Mouse (Mus musculus) heart, adult 8-10 months (tissue): ENCODE results near the gene Gm17268. TPM values are rescaled to one million over a fixed set of nuclear protein-coding genes. Genes with fewer than 3 reads are reported as not detected.

Experiments
- DNase-seq: peaks from one replicate; pipeline ENCODE4 v3.0.0; 2022; ENCODE audit warnings: low spot score
- total RNA-seq, 4 experiments: library from RNA; stranded (reverse); gene quantifications; 2 replicates each; pipeline ENCODE4 v1.2.4; 2022

The Gm17268 gene
- total RNA-seq, 4 experiments from 2014 or later: not detected

DNA sequence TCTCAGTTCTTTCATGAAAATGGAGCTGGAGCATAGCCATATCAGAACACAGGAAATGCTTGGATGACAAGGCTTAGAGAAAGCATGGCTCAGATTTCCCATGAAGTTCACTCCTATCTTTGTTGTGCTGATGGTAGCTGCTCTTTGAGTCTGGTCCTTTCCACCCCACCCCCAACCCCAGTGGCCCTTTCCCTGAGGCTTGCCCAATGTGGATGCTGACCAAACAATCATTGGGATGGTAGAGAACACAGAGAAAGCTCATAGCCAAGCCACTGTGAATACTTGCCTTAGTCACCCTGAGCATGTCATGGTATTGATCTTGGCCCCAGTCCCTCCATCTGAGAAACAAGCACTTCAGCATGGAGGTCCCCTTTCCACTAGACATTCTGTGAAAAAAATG lies 6.2 kb downstream of the Gm17268 start:
- no peak for DNase-seq

DNA sequence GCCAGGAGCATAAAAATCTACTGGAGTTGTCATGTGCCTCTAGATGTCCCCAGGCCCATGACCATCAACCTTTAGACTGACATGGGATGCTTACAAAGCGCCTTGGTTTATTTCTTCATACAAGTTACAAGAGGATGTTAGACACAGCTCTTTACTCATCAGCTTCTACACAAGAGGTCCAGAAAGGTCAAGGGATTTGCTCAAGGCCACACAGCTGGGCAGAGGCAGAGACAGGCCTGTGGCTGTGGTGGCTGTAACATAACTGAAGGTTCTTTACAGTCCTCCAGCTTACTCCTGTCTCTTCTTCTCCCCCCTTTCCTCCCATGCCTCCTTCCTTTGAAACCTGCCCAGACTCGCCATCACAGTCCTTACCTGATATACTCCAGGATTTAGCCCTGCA lies 8.2 kb downstream of the Gm17268 start:
- no peak for DNase-seq

DNA sequence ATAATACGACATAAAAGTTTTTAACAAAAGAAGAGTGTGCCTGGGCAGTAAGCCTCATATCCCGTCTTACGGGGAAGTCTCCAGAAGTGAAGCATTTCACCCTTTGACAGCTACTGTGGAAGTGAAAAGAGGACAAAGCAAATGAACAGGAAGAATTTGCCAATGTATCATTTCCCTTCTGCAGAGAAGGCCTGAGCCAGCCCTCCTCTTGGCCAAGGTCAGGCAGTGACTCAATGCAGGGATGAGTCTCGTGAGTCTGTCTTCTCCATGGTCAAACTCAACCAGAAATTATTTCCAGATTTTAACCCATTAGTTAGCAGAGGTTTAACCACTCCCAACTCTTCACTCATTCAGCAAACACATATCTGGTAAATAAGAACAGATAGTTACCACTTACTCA lies 14.6 kb downstream of the Gm17268 start:
- no peak for DNase-seq

DNA sequence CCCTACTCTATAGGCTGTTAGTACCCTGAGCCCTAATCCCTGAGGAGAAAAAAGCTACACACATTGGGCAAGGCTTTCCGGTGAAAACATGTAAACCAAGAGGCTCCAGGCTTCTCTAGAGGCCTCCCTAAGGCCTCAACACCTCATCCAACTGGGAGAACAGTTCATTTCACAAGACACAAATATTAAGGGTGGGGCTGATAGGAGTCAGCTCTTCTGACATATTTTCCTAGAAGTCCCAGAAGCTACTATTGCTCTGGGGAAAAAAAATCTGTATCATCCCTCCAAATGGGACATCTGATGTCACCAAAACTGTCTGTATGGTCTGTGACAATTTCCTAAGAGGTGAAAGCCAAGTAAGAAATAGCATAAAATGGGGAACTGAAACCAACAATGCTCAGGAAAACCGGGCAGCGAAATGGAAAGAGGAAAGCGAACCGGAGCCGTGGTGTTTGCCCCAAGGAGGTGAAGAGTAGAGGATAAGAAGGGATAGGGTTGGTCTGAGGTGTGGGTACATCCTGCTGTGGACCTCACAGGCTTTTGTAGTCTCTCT lies 15.8 kb downstream of the Gm17268 start:
- DNase-seq: no peak

DNA sequence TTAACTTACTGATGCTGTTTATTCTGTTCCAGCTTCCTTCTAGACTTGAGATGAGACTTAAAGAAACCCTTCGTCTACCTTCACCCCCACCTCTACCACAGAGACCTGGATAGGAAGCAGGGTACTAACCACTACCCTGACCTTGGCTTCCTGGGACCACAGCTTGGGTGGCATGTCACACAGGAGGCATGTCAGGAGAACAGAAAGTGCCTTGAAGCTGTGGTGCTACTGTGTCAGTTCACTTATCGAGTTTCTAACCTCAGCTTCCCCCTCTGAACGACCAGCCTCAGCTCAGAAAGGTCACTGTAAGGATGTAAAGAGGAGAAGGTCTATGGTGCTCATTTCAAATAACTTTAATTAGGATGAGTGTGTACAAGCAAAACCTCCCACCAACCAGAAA lies 17.0 kb downstream of the Gm17268 start:
- no peak for DNase-seq

DNA sequence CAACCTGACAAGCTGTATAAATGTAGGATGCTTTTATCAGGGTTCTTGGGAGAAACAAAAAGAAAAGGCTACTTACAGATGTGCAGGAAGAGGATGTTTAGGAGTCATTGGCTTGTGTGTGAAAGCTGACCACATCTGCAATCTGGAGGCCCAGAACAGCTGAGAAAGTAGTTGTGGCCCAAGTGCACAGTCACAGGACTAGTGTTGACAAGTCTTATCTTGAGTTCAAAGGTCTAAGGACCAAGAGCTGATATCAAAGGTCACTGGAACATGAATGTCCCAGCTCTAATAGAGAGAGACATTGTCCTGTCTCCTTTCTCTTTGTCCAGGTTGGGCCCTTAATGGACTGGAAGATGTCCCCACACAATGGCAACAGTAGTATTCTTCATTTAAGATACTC lies 18.6 kb downstream of the Gm17268 start:
- DNase-seq: no peak

DNA sequence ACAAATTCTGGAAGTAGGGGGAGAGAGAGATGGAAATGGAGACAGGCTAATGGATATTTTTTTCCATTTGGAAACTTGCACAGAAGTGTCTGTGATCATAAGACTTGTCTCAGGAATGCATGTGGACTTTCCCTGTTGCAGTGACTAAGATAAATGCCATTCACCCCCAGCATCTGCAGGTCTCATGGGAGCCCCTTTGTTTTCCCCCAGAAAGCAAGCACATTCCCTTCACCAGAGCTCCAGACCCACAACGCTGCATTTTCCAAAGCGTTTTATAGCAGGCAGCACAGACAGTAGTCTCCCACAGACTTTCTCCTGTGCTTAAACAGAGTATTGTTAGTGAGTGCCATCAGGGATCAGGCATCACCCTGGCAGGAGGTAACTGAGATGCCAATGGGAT lies 19.0 kb downstream of the Gm17268 start:
- DNase-seq: no peak

DNA sequence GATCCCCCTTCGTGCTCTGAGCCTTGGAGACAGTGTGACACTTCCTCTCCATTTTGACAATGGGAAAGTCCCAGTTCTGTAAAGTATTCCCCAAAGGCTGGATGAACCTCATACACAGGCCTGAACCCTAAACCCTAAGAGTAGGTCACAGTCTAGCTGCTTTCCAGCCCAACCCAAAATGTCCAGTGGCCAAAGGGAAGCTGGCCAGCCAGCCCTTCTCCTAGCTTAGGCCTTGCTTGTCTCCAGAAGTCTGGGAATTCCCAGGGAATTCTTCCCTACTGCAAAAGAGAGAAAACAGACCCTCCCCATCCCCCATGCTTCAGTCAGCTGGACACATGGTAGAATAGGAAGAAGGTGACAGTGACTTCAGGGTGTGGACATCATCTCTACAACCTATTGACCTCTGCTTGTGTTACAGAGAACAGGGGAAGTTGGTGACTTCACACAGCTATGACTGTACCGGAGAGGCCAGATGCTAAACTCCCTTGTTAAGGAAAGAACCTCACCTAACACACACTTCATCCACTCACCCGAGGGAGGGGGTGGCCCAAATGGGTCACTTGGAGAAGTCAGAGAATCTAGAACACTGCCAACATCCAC lies 22.1 kb downstream of the Gm17268 start:
- no peak for DNase-seq

DNA sequence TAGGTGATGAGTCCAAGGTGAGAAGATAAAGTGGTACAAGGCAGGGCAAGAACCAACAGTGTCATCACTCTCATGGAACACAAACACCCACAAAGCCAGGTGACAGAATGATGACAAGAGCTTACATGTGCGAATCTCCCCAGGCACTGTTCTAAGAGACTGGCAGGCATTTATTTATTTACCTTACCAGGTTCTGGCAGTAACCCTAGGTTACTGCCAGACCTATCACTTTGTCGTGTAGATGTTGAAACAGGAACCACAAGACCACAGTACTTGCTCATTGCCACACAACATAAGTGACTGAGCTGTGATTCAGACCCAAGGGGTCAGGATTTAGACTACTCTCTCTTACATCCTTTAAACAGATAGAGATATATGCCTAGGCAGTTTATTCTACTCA lies 23.3 kb downstream of the Gm17268 start:
- no peak for DNase-seq

DNA sequence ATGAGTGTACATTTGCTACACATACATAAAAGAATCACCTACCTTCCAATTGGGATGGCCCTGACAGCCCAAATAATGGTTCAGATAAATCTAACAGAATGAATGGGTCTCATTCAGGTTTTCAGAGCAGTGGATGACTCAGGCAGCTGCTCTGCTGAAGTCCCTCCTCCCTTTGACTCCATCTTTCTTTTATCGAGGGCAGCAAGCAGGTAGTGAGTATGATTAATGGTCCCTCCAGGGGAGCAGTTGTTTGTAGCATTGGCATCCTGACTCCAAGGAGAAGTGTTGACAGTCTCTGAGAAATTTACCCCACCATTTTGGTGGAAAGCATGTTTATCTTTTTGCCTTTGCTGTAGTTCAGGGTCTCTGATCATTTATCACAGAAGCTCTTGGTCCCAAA lies 24.6 kb downstream of the Gm17268 start:
- no peak for DNase-seq

DNA sequence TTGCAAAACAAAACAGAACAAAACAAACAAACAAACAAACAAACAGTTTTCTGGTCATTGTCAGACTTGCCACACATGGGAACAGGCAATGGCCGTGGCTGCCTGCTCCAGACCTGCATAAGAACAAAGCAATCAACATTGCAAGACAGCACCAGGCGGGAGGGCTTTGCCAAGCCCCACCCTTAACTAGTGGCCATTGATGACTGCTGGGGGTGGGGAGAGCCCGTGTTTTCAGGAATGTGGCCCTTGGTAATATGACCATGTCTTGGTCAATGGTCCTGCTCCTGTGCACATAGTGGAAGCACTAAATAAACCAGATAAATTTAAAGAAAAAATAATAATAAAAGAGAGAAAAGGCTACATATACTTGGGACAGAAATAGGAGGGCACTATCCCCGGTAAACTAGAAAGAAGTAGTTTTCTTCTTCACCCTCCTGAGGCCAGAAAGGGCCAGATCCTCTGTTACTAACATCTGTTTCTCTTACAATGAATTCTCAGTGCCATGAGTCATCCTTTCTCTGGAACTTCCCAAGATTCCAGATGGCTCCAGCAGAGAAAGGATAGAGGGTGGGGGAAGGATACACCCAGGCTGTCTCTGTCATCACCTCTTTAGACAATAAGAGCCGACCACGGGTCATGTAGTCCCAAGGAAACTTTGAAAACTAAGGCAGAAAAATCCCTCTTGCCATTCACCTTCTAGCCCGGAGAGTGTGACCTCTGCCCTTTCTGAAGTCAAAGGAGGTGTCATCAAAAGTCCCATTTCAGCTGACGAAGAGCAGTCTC lies 26.8 kb downstream of the Gm17268 start:
- peak; percentile 69 for DNase-seq

DNA sequence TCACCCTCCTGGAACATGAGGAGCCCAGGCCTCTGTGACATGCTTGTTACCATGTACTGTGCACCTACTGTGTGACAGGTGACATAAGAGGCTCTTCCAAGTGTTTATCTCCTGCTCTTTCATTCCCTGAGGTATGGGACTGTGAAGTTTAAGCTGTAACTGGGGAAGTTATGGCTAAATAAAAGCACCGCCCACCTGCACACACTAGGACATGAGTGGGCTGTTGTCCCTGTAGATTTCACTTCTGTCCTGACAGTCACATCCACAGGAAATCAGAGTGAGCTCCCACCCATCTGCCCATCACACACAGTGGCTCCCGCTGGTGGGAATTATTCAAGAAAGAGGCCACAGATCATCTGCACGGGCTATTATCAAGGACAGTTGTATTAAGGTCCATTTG lies 28.2 kb downstream of the Gm17268 start:
- no peak for DNase-seq

DNA sequence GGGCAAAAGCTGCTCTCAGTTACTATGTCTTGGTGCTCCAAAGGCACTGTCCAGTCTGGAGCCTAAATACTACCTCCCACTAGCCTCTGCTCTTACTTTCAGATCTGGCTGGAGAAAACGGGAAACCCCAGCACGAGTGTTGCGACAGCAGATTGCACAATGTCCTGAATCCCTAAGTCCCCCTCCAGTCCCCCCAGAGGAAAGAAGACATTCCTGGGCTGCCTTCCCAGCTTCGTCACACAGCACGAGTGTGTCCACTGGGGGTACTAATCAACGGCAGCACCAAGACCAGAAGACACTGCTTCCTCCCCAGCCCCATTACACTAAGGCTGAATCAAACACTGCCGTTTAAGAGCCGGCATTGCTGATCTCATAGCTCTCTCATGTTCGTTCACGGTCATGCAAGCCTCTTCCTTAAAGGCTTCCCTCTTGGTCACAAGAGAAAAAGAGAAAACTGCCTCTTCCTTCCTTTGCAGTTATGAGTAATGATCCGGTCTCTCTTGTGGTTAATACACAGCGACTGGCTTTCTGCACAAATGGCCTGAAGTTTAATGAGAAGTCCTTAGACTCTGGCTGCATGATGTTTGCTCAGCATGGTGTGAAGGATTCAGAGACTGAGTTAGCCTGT lies 31.5 kb downstream of the Gm17268 start:
- DNase-seq: peak; percentile 87

DNA sequence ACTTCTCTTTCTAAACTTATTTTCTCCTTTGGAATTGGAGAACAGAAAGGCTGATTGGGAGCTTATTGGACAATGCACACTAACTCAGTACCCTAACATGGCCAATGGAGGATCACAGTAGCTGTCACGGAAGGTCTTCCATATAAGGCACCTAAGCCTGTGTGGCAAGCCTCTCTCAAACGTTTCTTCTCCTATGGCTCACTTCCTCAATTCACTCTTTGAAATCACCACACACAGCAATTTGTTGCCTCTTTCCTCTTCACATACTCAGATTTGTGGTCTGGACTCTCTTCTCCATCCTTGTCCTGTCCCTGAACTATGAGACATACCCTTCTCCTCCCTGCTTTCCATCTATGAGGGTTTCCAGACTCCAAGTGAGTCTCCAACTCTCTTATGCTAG lies 33.6 kb downstream of the Gm17268 start:
- DNase-seq: peak; percentile 32

DNA sequence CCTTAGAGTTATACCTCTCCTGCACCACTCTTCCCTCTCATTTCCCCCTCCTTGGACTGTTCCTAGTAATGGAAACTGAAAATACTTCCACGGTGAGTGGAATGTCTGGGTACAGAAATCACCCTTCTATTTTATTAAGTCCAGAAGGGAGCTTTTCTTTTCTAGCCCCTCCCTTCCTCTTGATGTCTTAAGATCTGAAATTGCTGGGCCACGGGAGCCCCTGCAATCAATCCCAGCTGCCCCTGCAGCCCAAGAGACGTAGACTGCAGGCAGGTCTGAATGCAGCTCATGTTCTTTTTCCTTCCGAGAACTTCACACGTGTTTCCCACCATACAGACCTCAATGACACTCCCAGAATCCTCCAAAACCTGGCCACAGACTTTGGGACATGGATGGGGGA lies 37.8 kb downstream of the Gm17268 start:
- DNase-seq: no peak

DNA sequence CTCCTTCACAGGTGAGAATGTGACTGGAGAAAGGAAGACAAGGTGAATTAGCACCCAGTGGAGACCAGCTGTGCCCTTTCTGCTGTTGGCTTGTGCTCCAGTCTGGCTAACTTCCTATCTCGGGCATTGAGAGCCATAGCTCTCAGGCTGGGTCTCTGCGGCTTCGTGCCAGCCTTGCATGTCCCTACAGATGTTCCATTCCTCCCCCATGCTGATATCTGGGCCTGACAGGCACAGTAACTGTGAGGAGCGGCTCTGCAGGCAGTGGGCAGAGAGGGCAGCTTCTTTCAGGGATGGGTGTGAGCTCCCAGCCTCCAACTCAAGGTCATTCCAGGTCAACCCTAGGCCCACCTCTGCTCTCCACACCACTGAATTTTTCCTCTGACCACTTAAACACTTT lies 38.9 kb downstream of the Gm17268 start:
- no peak for DNase-seq

DNA sequence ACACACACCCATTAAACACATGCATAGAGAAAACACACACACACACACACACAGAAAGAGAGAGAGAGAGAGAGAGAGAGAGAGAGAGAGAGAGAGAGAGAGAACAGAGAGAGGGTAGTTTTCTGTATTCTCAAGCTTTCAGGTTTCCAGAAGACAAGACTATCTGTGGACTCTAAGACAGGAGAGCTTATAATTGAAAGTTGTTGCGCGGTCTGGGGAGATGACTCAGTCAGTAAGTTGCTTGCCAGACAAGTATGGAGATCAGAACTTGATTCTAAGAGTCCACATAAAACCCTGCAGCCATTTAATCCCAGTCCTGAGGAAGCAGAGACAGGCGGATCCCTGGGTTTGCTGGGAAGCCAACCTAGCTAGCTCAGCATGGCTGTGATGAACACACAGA lies 39.7 kb downstream of the Gm17268 start:
- DNase-seq: no peak

DNA sequence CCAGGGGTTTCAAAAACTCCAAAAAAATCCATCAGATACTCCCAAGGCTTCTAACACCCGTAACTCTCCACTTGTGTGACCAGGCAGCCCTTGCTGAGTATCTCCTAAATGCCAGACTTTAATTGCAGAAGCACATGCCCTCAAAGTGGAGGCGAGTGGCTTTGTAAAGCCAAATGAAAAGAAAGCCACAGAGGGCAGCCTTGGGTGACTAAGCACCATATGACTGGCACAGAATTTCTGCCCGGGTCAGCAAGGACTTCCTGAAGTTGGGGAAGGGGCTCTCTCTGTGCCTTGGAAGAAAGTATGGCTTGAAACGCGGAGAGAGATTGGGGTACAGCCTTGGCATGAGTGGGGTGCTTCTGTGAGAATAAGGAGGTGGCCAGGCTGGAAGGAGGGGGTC lies 41.3 kb downstream of the Gm17268 start:
- no peak for DNase-seq

DNA sequence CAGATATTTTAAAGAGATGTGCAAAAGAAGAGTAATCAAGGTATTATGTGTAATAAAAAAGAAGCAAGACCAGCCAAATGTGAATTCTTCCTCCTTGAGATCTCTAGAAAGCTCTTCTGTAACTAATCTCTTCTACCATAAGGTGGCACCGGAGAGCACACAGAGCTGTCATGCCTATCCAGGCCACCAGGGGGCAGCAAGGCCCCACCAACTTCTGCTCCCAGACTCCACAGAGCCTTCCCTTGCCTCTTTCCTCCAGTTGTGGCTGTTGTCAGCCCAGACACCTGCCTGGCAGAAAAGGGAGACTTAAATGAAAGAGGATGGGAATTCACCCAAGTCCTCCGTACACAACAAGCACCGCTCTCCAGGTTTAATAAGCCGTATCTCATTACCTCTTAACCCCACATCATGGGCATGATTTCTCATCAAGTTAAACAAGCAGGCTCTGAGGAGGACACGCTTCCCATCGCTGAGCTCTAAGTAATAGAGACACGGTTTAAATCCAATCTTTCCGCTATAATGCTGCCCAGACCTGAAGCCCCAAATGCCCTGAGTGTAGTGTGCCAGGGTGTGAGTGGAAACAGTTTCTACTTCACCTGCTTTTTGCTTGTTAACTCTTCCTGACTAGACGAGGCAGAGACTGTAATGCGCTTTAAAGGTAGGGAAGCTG lies 42.1 kb downstream of the Gm17268 start:
- peak; percentile 79 for DNase-seq

DNA sequence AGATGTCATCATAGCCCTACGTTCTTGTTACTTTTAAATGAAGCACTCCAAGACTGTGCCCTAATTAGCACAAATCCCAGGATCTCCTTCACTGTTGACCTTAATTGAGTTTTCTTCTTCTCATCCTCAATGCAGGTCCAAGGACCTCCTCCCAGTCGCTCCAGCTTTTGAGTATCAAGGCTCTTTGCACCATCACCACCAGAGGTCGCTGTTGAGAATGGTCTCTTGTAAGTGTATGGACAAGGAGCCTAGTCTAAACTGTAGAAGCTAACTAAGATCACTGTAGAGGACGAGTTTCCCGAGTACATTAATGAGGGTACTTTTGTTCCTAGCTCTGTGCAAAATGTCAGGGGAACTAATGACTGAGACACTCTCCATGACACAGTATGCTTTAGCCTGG lies 55.2 kb downstream of the Gm17268 start:
- peak; percentile 57 for DNase-seq

DNA sequence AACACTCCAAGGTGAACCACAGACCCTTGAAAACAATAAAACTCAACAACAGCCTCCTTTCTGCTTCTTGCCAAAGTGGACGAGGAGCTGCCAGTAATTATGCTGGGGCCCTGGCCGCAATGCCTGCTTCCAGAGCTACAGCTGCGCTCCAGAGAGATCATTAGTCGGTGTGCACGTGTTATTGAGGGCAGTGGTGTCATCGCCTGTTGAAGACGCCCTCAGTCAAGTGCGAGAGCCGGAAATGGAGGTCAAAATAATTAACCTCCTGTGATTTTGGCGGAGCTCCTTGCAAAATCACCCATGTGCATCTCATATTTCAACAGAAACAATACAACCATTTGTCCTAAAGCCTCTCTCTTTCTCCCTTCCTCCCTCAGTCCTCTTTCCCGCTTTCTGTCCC lies 56.2 kb downstream of the Gm17268 start:
- no peak for DNase-seq
